19 mouse cellular contexts compared by ENCODE assay signal in the genomic region with DNA sequence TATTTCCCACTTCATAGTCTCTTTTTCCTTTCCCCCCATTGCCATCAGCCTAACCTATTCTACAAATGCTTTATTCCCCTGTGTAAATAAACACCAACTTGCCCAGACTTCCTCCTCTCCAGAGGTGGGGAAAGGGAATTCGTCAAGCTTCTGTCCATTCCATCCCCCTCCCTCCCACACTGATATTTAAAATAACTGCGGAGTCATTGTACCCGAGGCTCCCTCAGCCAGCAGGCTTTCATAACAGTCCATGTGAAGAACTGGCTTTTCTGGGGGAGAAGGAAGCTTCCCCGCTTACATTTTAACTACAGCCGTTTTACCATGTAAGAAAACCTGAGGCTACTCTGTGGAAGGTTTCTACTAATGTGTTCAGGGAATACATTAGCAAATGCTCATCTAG.
DNase-seq lines count a peak whose midpoint lies in the region; ATAC-seq and TF ChIP-seq lines count a peak whose summit lies in the region.
"Had no signal": no experiment of that assay in that cellular context is flagged by ENCODE, and none has a peak within 500 bp of the region (broad histone marks: within the 10 kb centered on the region; RNA-seq: fewer than 3 reads in every experiment).

No protein-coding gene starts in this region.

- no peak for ATAC-seq in hindbrain, embryonic 16.5 days
- no peak for ATAC-seq in midbrain, embryonic 14.5 days (ENCODE audit: low FRiP score, low TSS enrichment)
- no peak for ATAC-seq in midbrain, embryonic 16.5 days
- ATAC-seq in stomach, postnatal 0 days (ENCODE audit: low FRiP score, low TSS enrichment) = no peak
- ATAC-seq: forebrain, embryonic 16.5 days had no signal

- TF ChIP-seq EP300 in stomach, postnatal 0 days (optimal IDR thresholded peaks at IDR 0.05) = no peak

- H3K4me1 ChIP-seq in hindbrain, embryonic 10.5 days (replicated peaks) = no peaks in the 10 kb centered on the region
- H3K4me1 ChIP-seq in hindbrain, embryonic 16.5 days (ENCODE audit: control insufficient read depth, insufficient read depth, low read depth, low read length) = no peaks in the 10 kb centered on the region
- H3K4me1 ChIP-seq in midbrain, embryonic 14.5 days (ENCODE audit: control insufficient read depth, insufficient read depth, low read length) = no peaks in the 10 kb centered on the region
- no peaks in the 10 kb centered on the region; the same call in 1 of the 2 replicates for H3K4me1 ChIP-seq in midbrain, embryonic 16.5 days (ENCODE audit: control insufficient read depth, insufficient read depth, low read length)
- H3K4me1 ChIP-seq in stomach, postnatal 0 days (replicated peaks; ENCODE audit: control insufficient read depth, insufficient read depth) = no peaks in the 10 kb centered on the region
- H3K4me1 ChIP-seq: hindbrain, embryonic 15.5 days; lung, embryonic 15.5 days; midbrain, embryonic 10.5 days had no signal

- no peak overlapping the region for H3K4me2 ChIP-seq in hindbrain, embryonic 16.5 days (ENCODE audit: low read length)
- H3K4me2 ChIP-seq in midbrain, embryonic 14.5 days (ENCODE audit: low read length) = no peak overlapping the region
- H3K4me2 ChIP-seq in midbrain, embryonic 16.5 days (ENCODE audit: low read length) = no peak overlapping the region
- no peak overlapping the region for H3K4me2 ChIP-seq in stomach, postnatal 0 days (replicated peaks; ENCODE audit: low read depth)
- H3K4me2 ChIP-seq: hindbrain, embryonic 15.5 days; lung, embryonic 15.5 days had no signal

- no peak for TF ChIP-seq CTCF in stomach, postnatal 0 days (IDR thresholded peaks at IDR 0.05; ENCODE audit: low read depth)

- 47% methylated on average over 5 of the region's 5 CpGs for WGBS in hindbrain, embryonic 10.5 days
- 47% methylated on average over 5 of the region's 5 CpGs for WGBS in hindbrain, embryonic 16.5 days
- WGBS in midbrain, embryonic 14.5 days = 42% methylated on average over 5 of the region's 5 CpGs
- 34% methylated on average over 5 of the region's 5 CpGs for WGBS in midbrain, embryonic 16.5 days
- WGBS in stomach, postnatal 0 days = 29% methylated on average over 5 of the region's 5 CpGs

- peak; percentile 2 for DNase-seq in hindbrain, embryonic 10.5 days (ENCODE audit: low spot score)
- peak; percentile 15 for DNase-seq in midbrain, embryonic 14.5 days
- peak; percentile 5 to 24 for DNase-seq in left cerebral cortex, adult 9 months (ENCODE audit: low spot score in 2 of 2)
- DNase-seq in telencephalon, adult 2 months (ENCODE audit: low read depth, low spot score) = peak; percentile 35
- DNase-seq in stomach, postnatal 0 days (ENCODE audit: low spot score) = no peak
- no peak for DNase-seq in cerebellum, adult 8-10 months
- DNase-seq: adrenal gland, postnatal 14 days; B cell, adult 2 months; cerebellum, postnatal 36 days; kidney, adult 18-20 months; thymus, adult 18-20 months had no signal

- H3K9me3 ChIP-seq in hindbrain, embryonic 10.5 days = no peaks in the 10 kb centered on the region
- H3K9me3 ChIP-seq in hindbrain, embryonic 16.5 days (ENCODE audit: control insufficient read depth, low read length) = no peaks in the 10 kb centered on the region
- no peaks in the 10 kb centered on the region for H3K9me3 ChIP-seq in midbrain, embryonic 14.5 days (ENCODE audit: control insufficient read depth, low read length)
- H3K9me3 ChIP-seq in midbrain, embryonic 16.5 days (replicated peaks; ENCODE audit: control insufficient read depth, low read length, poor library complexity, severe bottlenecking) = no peaks in the 10 kb centered on the region
- H3K9me3 ChIP-seq in stomach, postnatal 0 days (ENCODE audit: control insufficient read depth, low read length) = no peaks in the 10 kb centered on the region
- H3K9me3 ChIP-seq: G1E; hindbrain, embryonic 15.5 days; lung, embryonic 15.5 days; midbrain, embryonic 10.5 days had no signal

- H3K4me3 ChIP-seq in hindbrain, embryonic 10.5 days = no peak overlapping the region
- H3K4me3 ChIP-seq in hindbrain, embryonic 16.5 days (ENCODE audit: low read length) = no peak overlapping the region
- no peak overlapping the region for H3K4me3 ChIP-seq in midbrain, embryonic 14.5 days (replicated peaks; ENCODE audit: low read depth, low read length)
- no peak overlapping the region for H3K4me3 ChIP-seq in midbrain, embryonic 16.5 days (ENCODE audit: low read depth, low read length)
- H3K4me3 ChIP-seq in stomach, postnatal 0 days (ENCODE audit: low read depth, low read length) = no peak overlapping the region
- H3K4me3 ChIP-seq: erythroblast, embryonic 14.5 days; hindbrain, embryonic 15.5 days; lung, embryonic 15.5 days; midbrain, embryonic 10.5 days had no signal

- H3K9ac ChIP-seq in hindbrain, embryonic 16.5 days (ENCODE audit: low read depth, low read length) = no peak overlapping the region
- no peak overlapping the region for H3K9ac ChIP-seq in midbrain, embryonic 14.5 days (replicated peaks; ENCODE audit: low read length)
- H3K9ac ChIP-seq in midbrain, embryonic 16.5 days (ENCODE audit: low read depth, low read length) = no peak overlapping the region
- no peak overlapping the region for H3K9ac ChIP-seq in stomach, postnatal 0 days (ENCODE audit: low read length)
- H3K9ac ChIP-seq: hindbrain, embryonic 15.5 days; lung, embryonic 15.5 days had no signal

- no peak overlapping the region for H3K27ac ChIP-seq in hindbrain, embryonic 10.5 days
- H3K27ac ChIP-seq in hindbrain, embryonic 16.5 days (ENCODE audit: low read depth, low read length) = no peak overlapping the region
- H3K27ac ChIP-seq in midbrain, embryonic 14.5 days (replicated peaks; ENCODE audit: low read depth, low read length) = no peak overlapping the region
- H3K27ac ChIP-seq in midbrain, embryonic 16.5 days (ENCODE audit: low read length) = no peak overlapping the region
- no peak overlapping the region for H3K27ac ChIP-seq in stomach, postnatal 0 days (replicated peaks)
- H3K27ac ChIP-seq: hindbrain, embryonic 15.5 days; lung, embryonic 15.5 days; midbrain, embryonic 10.5 days had no signal

- no peaks in the 10 kb centered on the region for H3K36me3 ChIP-seq in hindbrain, embryonic 10.5 days
- no peaks in the 10 kb centered on the region for H3K36me3 ChIP-seq in hindbrain, embryonic 16.5 days (ENCODE audit: control insufficient read depth, insufficient read depth, low read length)
- no peaks in the 10 kb centered on the region for H3K36me3 ChIP-seq in midbrain, embryonic 14.5 days (ENCODE audit: control insufficient read depth, insufficient read depth, low read length)
- no peaks in the 10 kb centered on the region for H3K36me3 ChIP-seq in midbrain, embryonic 16.5 days (ENCODE audit: control insufficient read depth, insufficient read depth, low read length)
- no peaks in the 10 kb centered on the region for H3K36me3 ChIP-seq in stomach, postnatal 0 days (ENCODE audit: control insufficient read depth, insufficient read depth, low read length)
- H3K36me3 ChIP-seq: G1E; hindbrain, embryonic 15.5 days; lung, embryonic 15.5 days; midbrain, embryonic 10.5 days had no signal

- H3K27me3 ChIP-seq in hindbrain, embryonic 10.5 days (ENCODE audit: insufficient read depth, poor library complexity, severe bottlenecking) = no peaks in the 10 kb centered on the region
- no peaks in the 10 kb centered on the region for H3K27me3 ChIP-seq in hindbrain, embryonic 16.5 days (replicated peaks; ENCODE audit: control insufficient read depth, insufficient read depth, low read length)
- H3K27me3 ChIP-seq in midbrain, embryonic 14.5 days (ENCODE audit: control insufficient read depth, insufficient read depth, low read length) = no peaks in the 10 kb centered on the region
- no peaks in the 10 kb centered on the region for H3K27me3 ChIP-seq in midbrain, embryonic 16.5 days (ENCODE audit: control insufficient read depth, insufficient read depth, low read depth, low read length)
- no peaks in the 10 kb centered on the region for H3K27me3 ChIP-seq in stomach, postnatal 0 days (ENCODE audit: control insufficient read depth, insufficient read depth, low read length)
- H3K27me3 ChIP-seq: hindbrain, embryonic 15.5 days; lung, embryonic 15.5 days had no signal

Comparison
In these comparisons a context has a peak if more than half of its experiments do, and no peak if none do; other contexts are left out.
1. DNase-seq: peak in hindbrain, embryonic 10.5 days (single experiment), midbrain, embryonic 14.5 days (single experiment), left cerebral cortex, adult 9 months (2 of 2) and telencephalon, adult 2 months (single experiment); none in stomach, postnatal 0 days (single experiment) and cerebellum, adult 8-10 months (single experiment).